Mouse (Mus musculus): Measurements from ENCODE around the gene Copg1. TPM values are rescaled to one million over a fixed set of nuclear protein-coding genes. Genes with fewer than 3 reads are reported as not detected.
"Not testable (repeated sequence)": the region's sequence is repeated elsewhere in the genome, so short reads cannot be mapped to it uniquely, and the experiment has no call there.

Gene Copg1
- polyA plus RNA-seq, 1 experiment, result 68.1 TPM

GRCm38 (mm10) chr6:87937178-87937788 is 49.7 kb downstream of the Copg1 start:
- no peak for DNase-seq (ENCODE audit: low read depth, low spot score)
- 59% methylated on average over 19 of the region's 19 CpGs for WGBS

GRCm38 (mm10) chr6:87938941-87939340 is 51.3 kb downstream of the Copg1 start:
- DNase-seq (ENCODE audit: low read depth, low spot score), result no peak

GRCm38 (mm10) chr6:87942179-87942578 is 54.6 kb downstream of the Copg1 start:
- no peak for DNase-seq (ENCODE audit: low read depth, low spot score)
- 74% methylated on average over 7 of the region's 7 CpGs for WGBS

More at GRCm38 (mm10) chr6:87938941-87939340, 51.3 kb downstream of the Copg1 start:
- 90% methylated on average over 3 of the region's 3 CpGs for WGBS

GRCm38 (mm10) chr6:87962457-87962856 is 74.8 kb downstream of the Copg1 start:
- DNase-seq (ENCODE audit: low read depth, low spot score), result not testable (repeated sequence)
- WGBS, result 49% methylated on average over 4 of the region's 4 CpGs

Other genes with a start within 250 kb of the Copg1 start
- 3.6 and 4.6 TPM in 2 replicates for gene Aplf, start 215.6 kb upstream of the Copg1 start, polyA plus RNA-seq (2012; rRNA removed)
- gene Efcc1, start 156.9 kb upstream of the Copg1 start, polyA plus RNA-seq (2012; rRNA removed), result 1.6 and 3.3 TPM in 2 replicates
- gene Gp9, start 109.7 kb upstream of the Copg1 start, polyA plus RNA-seq (2012; rRNA removed), result 0.75 and 0.88 TPM in 2 replicates
- gene Rab43, start 75.7 kb upstream of the Copg1 start, polyA plus RNA-seq (2012; rRNA removed), result 48.8 and 74.9 TPM in 2 replicates
- gene Gm45140, start 52.0 kb upstream of the Copg1 start, polyA plus RNA-seq (2012; rRNA removed), result 0.16 and 1.2 TPM in 2 replicates
- gene Isy1, start 49.0 kb upstream of the Copg1 start, polyA plus RNA-seq (2012; rRNA removed), result 12.4 and 17.4 TPM in 2 replicates
- gene Cnbp, start 36.7 kb upstream of the Copg1 start, polyA plus RNA-seq (2012; rRNA removed), result 177 and 180 TPM in 2 replicates
- 19.4 and 20.3 TPM in 2 replicates for gene Hmces, start 26.1 kb downstream of the Copg1 start, polyA plus RNA-seq (2012; rRNA removed)
- 3.0 and 5.0 TPM in 2 replicates for gene H1fx, start 93.8 kb downstream of the Copg1 start, polyA plus RNA-seq (2012; rRNA removed)
- 144 and 174 TPM in 2 replicates for gene Rab7, start 157.5 kb downstream of the Copg1 start, polyA plus RNA-seq (2012; rRNA removed)
- gene Rpn1, start 196.7 kb downstream of the Copg1 start, polyA plus RNA-seq (2012; rRNA removed), result 282 and 305 TPM in 2 replicates